Mouse (Mus musculus): ENCODE data around the gene Cuta. TPM values are rescaled to one million over a fixed set of nuclear protein-coding genes. Genes with fewer than 3 reads are reported as not detected.
A peak's percentile ranks its signal among the peaks of the same experiment; 100 is the strongest.
"Not testable (repeated sequence)": the region's sequence is repeated elsewhere in the genome, so short reads cannot be mapped to it uniquely, and the experiment has no call there.

Cuta gene
- polyA plus RNA-seq, 1 experiment, result 145 TPM

GRCm38 (mm10) chr17:26918343-26918742, 21.0 kb downstream of the Cuta start:
- H3K4me3 ChIP-seq (ENCODE audit: insufficient read depth, low read depth, low read length), result no peak overlapping the region
- H3K36me3 ChIP-seq (ENCODE audit: control insufficient read depth, insufficient read depth, low read length), result no peaks in the 10 kb centered on the region
- TF ChIP-seq POLR2A (IDR thresholded peaks at IDR 0.05; ENCODE audit: low read depth, low read length) (no peak), CTCF (conservative IDR thresholded peaks at IDR 0.05; ENCODE audit: insufficient read depth, insufficient read length, low read depth, low read length) (no peak)
- WGBS, result 73% methylated on average over 2 of the region's 2 CpGs
- H3K4me1 ChIP-seq (ENCODE audit: control insufficient read depth, insufficient read depth, low read length), result peaks cover 10% of the 10 kb centered on the region
- H3K27me3 ChIP-seq (replicated peaks; ENCODE audit: control insufficient read depth, insufficient read depth, low read length), result no peaks in the 10 kb centered on the region
- no peak overlapping the region for H3K27ac ChIP-seq (ENCODE audit: insufficient read depth, low read depth, low read length)
- DNase-seq, result no peak

- H3K4me1 ChIP-seq (ENCODE audit: control insufficient read depth, insufficient read depth, low read length); DNase-seq; H3K27me3 ChIP-seq (replicated peaks; ENCODE audit: control insufficient read depth, insufficient read depth, low read length); H3K36me3 ChIP-seq (ENCODE audit: control insufficient read depth, insufficient read depth, low read length); H3K27ac ChIP-seq (ENCODE audit: insufficient read depth, low read depth, low read length): not testable (repeated sequence)
- WGBS, result 2% methylated on average over 12 of the region's 12 CpGs
- peak overlapping the region; percentile 56 for H3K4me3 ChIP-seq (ENCODE audit: insufficient read depth, low read depth, low read length)
These were observed 21.8 kb downstream of the Cuta start for GRCm38 (mm10) chr17:26917560-26917959.

DNA sequence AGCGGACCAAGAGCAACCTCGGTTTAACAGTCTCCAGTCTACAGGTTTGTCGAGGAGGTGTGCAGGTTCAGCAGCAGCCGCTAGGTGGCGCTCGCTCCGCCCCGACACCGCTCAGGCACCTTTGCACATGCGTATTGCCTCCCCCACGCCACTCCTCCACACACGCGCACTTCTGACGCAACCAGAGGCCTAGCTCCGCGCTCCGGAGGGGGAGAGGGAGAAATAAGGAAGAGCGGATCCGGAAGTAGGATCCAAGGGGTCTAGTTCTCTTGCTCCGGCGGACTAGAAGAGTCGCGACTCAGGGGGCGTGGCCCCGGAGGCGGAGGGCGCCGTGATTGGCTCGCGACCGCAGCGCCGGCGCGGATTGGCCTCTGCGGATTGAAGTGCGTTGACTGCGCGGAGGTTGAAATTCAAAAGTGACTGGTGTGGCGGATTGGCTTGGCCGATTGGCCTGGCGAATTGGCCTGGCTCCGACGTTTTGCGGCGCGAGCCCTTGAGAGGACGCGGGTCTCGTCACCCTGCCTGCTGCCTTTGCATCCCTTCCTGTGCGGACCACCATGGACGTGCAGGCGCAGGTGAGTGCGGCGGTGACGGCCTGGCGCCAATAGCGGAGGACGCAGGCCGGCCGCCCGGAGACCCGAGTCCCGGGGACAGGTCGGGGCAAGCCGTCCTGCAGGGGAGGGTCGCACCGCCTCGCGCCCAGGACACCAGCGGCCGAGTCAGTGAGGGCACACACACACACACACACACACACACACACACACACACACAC, 22.5 kb downstream of the Cuta start, which contains the start of gene Kifc5b:
Kifc5b (plus strand) TSS at position 381 of the 772 bp plus-strand sequence.
- Histone ChIP-seq H3K4me1 (ENCODE audit: control insufficient read depth, insufficient read depth, low read length) (peaks cover 10% of the 10 kb centered on the region), H3K4me3 (ENCODE audit: insufficient read depth, low read depth, low read length) (peak within 1 kb of the TSS; percentile 56), H3K27ac (ENCODE audit: insufficient read depth, low read depth, low read length) (no peak within 1 kb of the TSS), H3K27me3 (replicated peaks; ENCODE audit: control insufficient read depth, insufficient read depth, low read length) (no peaks in the 10 kb centered on the region), H3K36me3 (ENCODE audit: control insufficient read depth, insufficient read depth, low read length) (no peaks in the 10 kb centered on the region)
- peak; percentile 100 for DNase-seq
- TF ChIP-seq CTCF (conservative IDR thresholded peaks at IDR 0.05; ENCODE audit: insufficient read depth, insufficient read length, low read depth, low read length) (peak; percentile 99; the same call in 1 of the 2 replicates), POLR2A (IDR thresholded peaks at IDR 0.05; ENCODE audit: low read depth, low read length) (no peak)
- under 1% methylated on average over 72 of the region's 72 CpGs for WGBS

- no peak overlapping the region for H3K4me3 ChIP-seq (ENCODE audit: insufficient read depth, low read depth, low read length)
- TF ChIP-seq POLR2A (IDR thresholded peaks at IDR 0.05; ENCODE audit: low read depth, low read length) (no peak), CTCF (conservative IDR thresholded peaks at IDR 0.05; ENCODE audit: insufficient read depth, insufficient read length, low read depth, low read length) (no peak)
- 45% methylated on average over 1 of the region's 1 CpGs for WGBS
- H3K27ac ChIP-seq (ENCODE audit: insufficient read depth, low read depth, low read length), result no peak overlapping the region
- peaks cover 3% of the 10 kb centered on the region for H3K4me1 ChIP-seq (ENCODE audit: control insufficient read depth, insufficient read depth, low read length)
- H3K27me3 ChIP-seq (replicated peaks; ENCODE audit: control insufficient read depth, insufficient read depth, low read length), result no peaks in the 10 kb centered on the region
- H3K36me3 ChIP-seq (ENCODE audit: control insufficient read depth, insufficient read depth, low read length), result no peaks in the 10 kb centered on the region
- no peak for DNase-seq
These were observed 24.1 kb downstream of the Cuta start for GRCm38 (mm10) chr17:26915248-26915647.

- DNase-seq, result peak; percentile 76
- not testable (repeated sequence) for H3K27me3 ChIP-seq (replicated peaks; ENCODE audit: control insufficient read depth, insufficient read depth, low read length); H3K36me3 ChIP-seq (ENCODE audit: control insufficient read depth, insufficient read depth, low read length); H3K4me1 ChIP-seq (ENCODE audit: control insufficient read depth, insufficient read depth, low read length); H3K4me3 ChIP-seq (ENCODE audit: insufficient read depth, low read depth, low read length); H3K27ac ChIP-seq (ENCODE audit: insufficient read depth, low read depth, low read length)
- 64% methylated on average over 15 of the region's 15 CpGs for WGBS
These were observed 31.9 kb downstream of the Cuta start for GRCm38 (mm10) chr17:26907506-26907905.

- Histone ChIP-seq H3K4me1 (ENCODE audit: control insufficient read depth, insufficient read depth, low read length) (no peaks in the 10 kb centered on the region), H3K27ac (ENCODE audit: insufficient read depth, low read depth, low read length) (no peak overlapping the region), H3K4me3 (ENCODE audit: insufficient read depth, low read depth, low read length) (no peak overlapping the region), H3K27me3 (replicated peaks; ENCODE audit: control insufficient read depth, insufficient read depth, low read length) (no peaks in the 10 kb centered on the region), H3K36me3 (ENCODE audit: control insufficient read depth, insufficient read depth, low read length) (no peaks in the 10 kb centered on the region)
- WGBS, result 51% methylated on average over 5 of the region's 5 CpGs
- no peak for DNase-seq
- TF ChIP-seq POLR2A (IDR thresholded peaks at IDR 0.05; ENCODE audit: low read depth, low read length) (no peak), CTCF (conservative IDR thresholded peaks at IDR 0.05; ENCODE audit: insufficient read depth, insufficient read length, low read depth, low read length) (no peak)
These were observed 35.0 kb downstream of the Cuta start for GRCm38 (mm10) chr17:26904320-26904719.

GRCm38 (mm10) chr17:26900916-26901315, 38.5 kb downstream of the Cuta start:
- no peaks in the 10 kb centered on the region for H3K4me1 ChIP-seq (ENCODE audit: control insufficient read depth, insufficient read depth, low read length)
- WGBS, result 80% methylated on average over 6 of the region's 6 CpGs
- no peak overlapping the region for H3K27ac ChIP-seq (ENCODE audit: insufficient read depth, low read depth, low read length)
- no peaks in the 10 kb centered on the region for H3K36me3 ChIP-seq (ENCODE audit: control insufficient read depth, insufficient read depth, low read length)
- H3K27me3 ChIP-seq (replicated peaks; ENCODE audit: control insufficient read depth, insufficient read depth, low read length), result no peaks in the 10 kb centered on the region
- DNase-seq, result no peak
- H3K4me3 ChIP-seq (ENCODE audit: insufficient read depth, low read depth, low read length), result no peak overlapping the region
- TF ChIP-seq POLR2A (IDR thresholded peaks at IDR 0.05; ENCODE audit: low read depth, low read length) (no peak), CTCF (conservative IDR thresholded peaks at IDR 0.05; ENCODE audit: insufficient read depth, insufficient read length, low read depth, low read length) (no peak)
